Mouse (Mus musculus): ENCODE data around the gene Slc36a3. TPM values are rescaled to one million over a fixed set of nuclear protein-coding genes. Genes with fewer than 3 reads are reported as not detected.

The Slc36a3 gene
- polyA plus RNA-seq, 1 experiment from 2014 or later: not detected

DNA sequence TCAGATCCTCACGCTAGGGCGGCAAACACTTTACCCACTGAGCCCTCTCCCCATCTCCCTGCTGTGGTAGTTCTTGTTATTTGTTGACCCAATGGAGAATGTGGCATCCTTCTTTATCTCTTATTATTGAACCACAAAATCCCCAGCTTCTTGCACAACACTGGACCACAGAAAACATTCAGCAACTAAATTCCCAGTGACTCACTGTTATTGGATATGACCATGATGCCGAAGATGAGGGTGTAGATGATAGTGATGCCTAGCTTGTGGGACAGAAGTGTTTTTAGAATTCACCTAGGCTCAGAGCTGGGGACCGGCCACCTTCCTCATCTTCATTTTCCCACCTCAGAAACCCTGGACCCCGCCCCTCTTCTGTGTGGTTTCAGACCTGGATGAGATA, 16.6 kb downstream of the Slc36a3 start:
- Histone ChIP-seq H3K9me3 (ENCODE audit: control insufficient read depth, low read length) (no peaks in the 10 kb centered on the region), H3K4me1 (replicated peaks; ENCODE audit: control insufficient read depth, insufficient read depth, low read length) (no peaks in the 10 kb centered on the region), H3K4me3 (ENCODE audit: low read depth, low read length) (no peak overlapping the region), H3K4me2 (ENCODE audit: low read depth, low read length, severe bottlenecking) (no peak overlapping the region), H3K36me3 (ENCODE audit: control insufficient read depth, insufficient read depth, low read length) (no peaks in the 10 kb centered on the region), H3K27me3 (ENCODE audit: control insufficient read depth, insufficient read depth, low read length) (no peaks in the 10 kb centered on the region), H3K27ac (ENCODE audit: low read depth, low read length) (no peak overlapping the region), H3K9ac (ENCODE audit: low read length) (no peak overlapping the region)
- DNase-seq (ENCODE audit: low spot score) (no peak), ATAC-seq (replicated peaks; ENCODE audit: low FRiP score) (no peak)
- 96% methylated on average over 5 of the region's 5 CpGs for WGBS

- no peak overlapping the region for H3K9ac ChIP-seq (ENCODE audit: low read length)
- H3K27ac ChIP-seq (ENCODE audit: low read depth, low read length): no peak overlapping the region
- H3K36me3 ChIP-seq (ENCODE audit: control insufficient read depth, insufficient read depth, low read length): no peaks in the 10 kb centered on the region
- 90% methylated on average over 1 of the region's 1 CpGs for WGBS
- H3K4me2 ChIP-seq (ENCODE audit: low read depth, low read length, severe bottlenecking): no peak overlapping the region
- H3K4me1 ChIP-seq (replicated peaks; ENCODE audit: control insufficient read depth, insufficient read depth, low read length): no peaks in the 10 kb centered on the region
- ATAC-seq (replicated peaks; ENCODE audit: low FRiP score) (no peak), DNase-seq (ENCODE audit: low spot score) (no peak)
- H3K27me3 ChIP-seq (ENCODE audit: control insufficient read depth, insufficient read depth, low read length): no peaks in the 10 kb centered on the region
- no peak overlapping the region for H3K4me3 ChIP-seq (ENCODE audit: low read depth, low read length)
- H3K9me3 ChIP-seq (ENCODE audit: control insufficient read depth, low read length): no peaks in the 10 kb centered on the region
Measured at GRCm38 (mm10) chr11:55134407-55134806, 17.1 kb downstream of the Slc36a3 start.

DNA sequence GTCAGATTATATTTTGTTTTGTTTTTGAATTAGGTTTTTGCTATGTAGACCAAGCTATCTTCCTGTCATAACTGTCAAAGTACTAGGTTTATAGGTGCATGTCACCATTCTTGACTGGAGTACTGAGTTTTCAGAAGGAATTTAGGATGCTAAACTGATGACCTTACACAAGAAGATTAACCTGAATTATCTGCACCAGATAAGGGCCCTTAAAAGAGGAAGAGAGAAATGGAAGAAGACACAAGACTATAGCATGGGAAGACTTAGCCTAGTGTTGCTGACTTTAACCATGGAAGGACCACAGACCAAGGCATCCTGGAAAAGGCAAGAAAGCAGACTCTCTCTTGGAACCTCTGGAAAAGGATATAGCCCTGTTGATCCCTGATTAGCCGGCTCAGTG, 18.3 kb downstream of the Slc36a3 start:
- Histone ChIP-seq H3K4me1 (replicated peaks; ENCODE audit: control insufficient read depth, insufficient read depth, low read length) (no peaks in the 10 kb centered on the region), H3K27me3 (ENCODE audit: control insufficient read depth, insufficient read depth, low read length) (no peaks in the 10 kb centered on the region), H3K4me3 (ENCODE audit: low read depth, low read length) (no peak overlapping the region), H3K4me2 (ENCODE audit: low read depth, low read length, severe bottlenecking) (no peak overlapping the region), H3K9ac (ENCODE audit: low read length) (no peak overlapping the region), H3K36me3 (ENCODE audit: control insufficient read depth, insufficient read depth, low read length) (no peaks in the 10 kb centered on the region), H3K9me3 (ENCODE audit: control insufficient read depth, low read length) (no peaks in the 10 kb centered on the region), H3K27ac (ENCODE audit: low read depth, low read length) (no peak overlapping the region)
- ATAC-seq (replicated peaks; ENCODE audit: low FRiP score) (no peak), DNase-seq (ENCODE audit: low spot score) (no peak)
- WGBS: 88% methylated on average over 1 of the region's 1 CpGs

DNA sequence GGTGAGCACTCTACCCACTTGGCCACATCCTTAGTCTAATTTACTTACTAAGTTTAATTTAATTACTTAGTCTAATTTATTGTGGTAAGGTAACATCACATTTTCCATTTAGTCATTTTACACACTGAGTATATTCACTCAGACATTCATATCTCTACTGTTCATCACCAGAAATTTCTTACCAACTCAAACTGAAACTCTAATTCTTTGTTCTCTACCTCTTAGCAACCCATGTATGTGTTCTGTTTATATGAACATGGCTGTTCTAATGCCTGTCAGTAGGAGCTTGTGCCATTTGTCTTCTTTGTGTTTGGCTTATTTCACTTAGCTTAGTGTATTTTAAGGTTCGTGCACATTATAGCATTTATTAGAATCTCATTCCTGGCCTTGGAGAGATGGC, 19.6 kb downstream of the Slc36a3 start:
- no peak for DNase-seq (ENCODE audit: low spot score)
- Histone ChIP-seq H3K4me3 (ENCODE audit: low read depth, low read length) (no peak overlapping the region), H3K36me3 (ENCODE audit: control insufficient read depth, insufficient read depth, low read length) (no peaks in the 10 kb centered on the region), H3K4me2 (ENCODE audit: low read depth, low read length, severe bottlenecking) (no peak overlapping the region), H3K9me3 (ENCODE audit: control insufficient read depth, low read length) (no peaks in the 10 kb centered on the region), H3K27me3 (ENCODE audit: control insufficient read depth, insufficient read depth, low read length) (no peaks in the 10 kb centered on the region), H3K27ac (ENCODE audit: low read depth, low read length) (no peak overlapping the region), H3K4me1 (replicated peaks; ENCODE audit: control insufficient read depth, insufficient read depth, low read length) (no peaks in the 10 kb centered on the region), H3K9ac (ENCODE audit: low read length) (no peak overlapping the region)
- WGBS: 94% methylated on average over 1 of the region's 1 CpGs
- ATAC-seq (replicated peaks; ENCODE audit: low FRiP score): no peak

GRCm38 (mm10) chr11:55131077-55131742, 20.3 kb downstream of the Slc36a3 start:
- H3K27me3 ChIP-seq (ENCODE audit: control insufficient read depth, insufficient read depth, low read length): no peaks in the 10 kb centered on the region
- H3K9ac ChIP-seq (ENCODE audit: low read length): no peak overlapping the region
- ATAC-seq (replicated peaks; ENCODE audit: low FRiP score) (no peak), DNase-seq (ENCODE audit: low spot score) (no peak)
- no peak overlapping the region for H3K4me3 ChIP-seq (ENCODE audit: low read depth, low read length)
- 84% methylated on average over 11 of the region's 11 CpGs for WGBS
- H3K4me2 ChIP-seq (ENCODE audit: low read depth, low read length, severe bottlenecking): no peak overlapping the region
- H3K27ac ChIP-seq (ENCODE audit: low read depth, low read length): no peak overlapping the region
- H3K36me3 ChIP-seq (ENCODE audit: control insufficient read depth, insufficient read depth, low read length): no peaks in the 10 kb centered on the region
- H3K4me1 ChIP-seq (replicated peaks; ENCODE audit: control insufficient read depth, insufficient read depth, low read length): no peaks in the 10 kb centered on the region
- H3K9me3 ChIP-seq (ENCODE audit: control insufficient read depth, low read length): no peaks in the 10 kb centered on the region

GRCm38 (mm10) chr11:55128411-55128810, 23.1 kb downstream of the Slc36a3 start:
- H3K27ac ChIP-seq (ENCODE audit: low read depth, low read length): no peak overlapping the region

DNA sequence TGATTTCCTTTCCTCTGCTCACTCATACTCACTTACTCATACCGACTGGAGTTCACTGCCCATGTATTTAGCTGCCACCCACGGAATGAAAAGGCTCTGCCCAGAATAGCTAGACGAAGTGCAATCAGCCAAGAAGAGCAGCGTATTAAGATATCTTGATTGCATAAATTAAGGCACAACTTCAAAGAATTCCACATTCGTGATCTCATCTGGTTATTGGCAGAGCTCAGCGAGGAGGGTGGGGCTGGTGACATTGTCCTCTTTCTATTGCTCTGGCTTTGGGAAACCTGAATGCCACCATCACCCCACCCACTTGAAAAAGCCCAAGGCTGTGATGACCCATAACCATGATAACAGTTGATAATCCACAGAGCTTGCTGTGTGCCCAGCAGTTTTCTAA, 23.6 kb downstream of the Slc36a3 start:
- Histone ChIP-seq H3K27me3 (ENCODE audit: control insufficient read depth, insufficient read depth, low read length) (no peaks in the 10 kb centered on the region), H3K4me1 (replicated peaks; ENCODE audit: control insufficient read depth, insufficient read depth, low read length) (no peaks in the 10 kb centered on the region), H3K4me2 (ENCODE audit: low read depth, low read length, severe bottlenecking) (no peak overlapping the region), H3K36me3 (ENCODE audit: control insufficient read depth, insufficient read depth, low read length) (no peaks in the 10 kb centered on the region), H3K27ac (ENCODE audit: low read depth, low read length) (no peak overlapping the region), H3K4me3 (ENCODE audit: low read depth, low read length) (no peak overlapping the region), H3K9me3 (ENCODE audit: control insufficient read depth, low read length) (no peaks in the 10 kb centered on the region), H3K9ac (ENCODE audit: low read length) (no peak overlapping the region)
- DNase-seq (ENCODE audit: low spot score) (no peak), ATAC-seq (replicated peaks; ENCODE audit: low FRiP score) (no peak)
- WGBS: 72% methylated on average over 6 of the region's 6 CpGs

More at GRCm38 (mm10) chr11:55128411-55128810, 23.1 kb downstream of the Slc36a3 start:
- Histone ChIP-seq H3K4me1 (replicated peaks; ENCODE audit: control insufficient read depth, insufficient read depth, low read length) (no peaks in the 10 kb centered on the region), H3K4me2 (ENCODE audit: low read depth, low read length, severe bottlenecking) (no peak overlapping the region), H3K4me3 (ENCODE audit: low read depth, low read length) (no peak overlapping the region), H3K36me3 (ENCODE audit: control insufficient read depth, insufficient read depth, low read length) (no peaks in the 10 kb centered on the region), H3K27me3 (ENCODE audit: control insufficient read depth, insufficient read depth, low read length) (no peaks in the 10 kb centered on the region), H3K9ac (ENCODE audit: low read length) (no peak overlapping the region), H3K9me3 (ENCODE audit: control insufficient read depth, low read length) (no peaks in the 10 kb centered on the region)
- WGBS: 77% methylated on average over 3 of the region's 3 CpGs
- ATAC-seq (replicated peaks; ENCODE audit: low FRiP score): no peak
- no peak for DNase-seq (ENCODE audit: low spot score)

DNA sequence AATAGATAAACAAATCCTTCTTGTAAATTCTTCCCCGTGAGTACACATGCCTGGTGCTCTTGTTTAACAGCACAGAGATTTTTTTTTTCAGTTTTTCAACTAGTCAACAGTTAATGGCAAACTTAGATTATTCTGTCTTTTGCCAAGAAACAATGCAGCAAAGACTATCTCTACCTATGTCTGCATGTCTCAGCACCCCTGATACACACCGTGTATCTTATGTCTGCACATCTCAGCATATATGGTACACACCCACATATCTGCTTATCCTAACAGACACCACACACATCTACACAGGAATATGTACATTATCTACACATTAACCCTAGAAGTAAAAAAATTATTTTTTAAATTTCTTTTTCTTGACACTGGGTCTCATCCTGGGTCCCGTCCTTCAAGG, 24.8 kb downstream of the Slc36a3 start:
- Histone ChIP-seq H3K36me3 (ENCODE audit: control insufficient read depth, insufficient read depth, low read length) (no peaks in the 10 kb centered on the region), H3K9ac (ENCODE audit: low read length) (no peak overlapping the region), H3K27me3 (ENCODE audit: control insufficient read depth, insufficient read depth, low read length) (no peaks in the 10 kb centered on the region), H3K27ac (ENCODE audit: low read depth, low read length) (no peak overlapping the region), H3K4me3 (ENCODE audit: low read depth, low read length) (no peak overlapping the region), H3K4me1 (replicated peaks; ENCODE audit: control insufficient read depth, insufficient read depth, low read length) (no peaks in the 10 kb centered on the region), H3K4me2 (ENCODE audit: low read depth, low read length, severe bottlenecking) (no peak overlapping the region), H3K9me3 (ENCODE audit: control insufficient read depth, low read length) (no peaks in the 10 kb centered on the region)
- WGBS: 87% methylated on average over 3 of the region's 3 CpGs
- DNase-seq (ENCODE audit: low spot score) (no peak), ATAC-seq (replicated peaks; ENCODE audit: low FRiP score) (no peak)

- no peak overlapping the region for H3K9ac ChIP-seq (ENCODE audit: low read length)
- no peak overlapping the region for H3K4me2 ChIP-seq (ENCODE audit: low read depth, low read length, severe bottlenecking)
- H3K36me3 ChIP-seq (ENCODE audit: control insufficient read depth, insufficient read depth, low read length): no peaks in the 10 kb centered on the region
- H3K27ac ChIP-seq (ENCODE audit: low read depth, low read length): no peak overlapping the region
- WGBS: 90% methylated on average over 1 of the region's 1 CpGs
- no peak overlapping the region for H3K4me3 ChIP-seq (ENCODE audit: low read depth, low read length)
- no peak for ATAC-seq (replicated peaks; ENCODE audit: low FRiP score)
- DNase-seq (ENCODE audit: low spot score): no peak
- H3K9me3 ChIP-seq (ENCODE audit: control insufficient read depth, low read length): no peaks in the 10 kb centered on the region; the same call in 1 of the 2 replicates
- H3K27me3 ChIP-seq (ENCODE audit: control insufficient read depth, insufficient read depth, low read length): no peaks in the 10 kb centered on the region
- H3K4me1 ChIP-seq (replicated peaks; ENCODE audit: control insufficient read depth, insufficient read depth, low read length): no peaks in the 10 kb centered on the region
Measured at GRCm38 (mm10) chr11:55121430-55121829, 30.1 kb downstream of the Slc36a3 start.
